Mouse (Mus musculus) retina, postnatal 1 day (tissue): ENCODE data around the gene Fscn1.

ENCODE experiments used
- DNase-seq: peaks from one replicate; pipeline ENCODE4 v3.0.0-alpha.2; 2012

The Fscn1 gene

GRCm38 (mm10) chr5:142976516-142976915 is 16.4 kb downstream of the Fscn1 start:
- DNase-seq: no peak

DNA sequence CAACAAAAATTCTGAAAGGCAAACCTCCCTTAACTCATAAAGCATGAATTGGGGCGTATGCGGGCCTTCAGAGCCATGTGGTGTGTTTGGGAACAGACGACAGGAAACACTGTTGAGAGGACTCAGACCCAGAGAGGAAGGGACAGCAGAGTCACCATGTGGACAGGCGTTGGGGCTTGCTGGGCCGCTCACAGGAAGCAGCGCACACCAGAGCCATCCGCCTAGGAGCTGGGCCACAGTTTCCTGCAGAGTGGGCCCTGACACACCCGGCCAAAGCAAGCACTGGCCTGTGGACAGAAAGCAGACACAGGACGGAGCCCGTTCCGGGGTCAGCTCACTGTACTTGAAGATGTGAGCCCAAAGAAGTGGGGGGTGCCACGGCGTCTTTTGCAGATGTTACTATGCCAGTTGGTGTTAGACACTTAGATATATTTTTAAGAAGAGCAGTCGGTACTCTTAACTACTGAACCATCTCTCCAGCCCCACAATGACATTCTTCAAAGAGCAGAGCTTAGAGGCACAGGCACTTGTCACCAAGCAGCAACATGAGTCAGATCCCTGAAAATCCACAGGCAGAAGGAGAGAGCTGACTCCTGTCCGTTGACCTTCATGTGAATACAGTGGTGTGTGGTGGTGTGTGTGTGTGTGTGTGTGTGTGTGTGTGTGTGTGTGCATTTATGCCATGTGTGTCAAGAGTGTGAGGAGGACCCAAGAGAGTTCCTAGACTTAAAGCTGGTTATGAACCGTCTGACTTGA is 22.1 kb downstream of the Fscn1 start:
- no peak for DNase-seq

GRCm38 (mm10) chr5:142983174-142983573 is 23.0 kb downstream of the Fscn1 start:
- no peak for DNase-seq

GRCm38 (mm10) chr5:142984271-142984670 is 24.1 kb downstream of the Fscn1 start:
- DNase-seq: peak; percentile 54

- DNase-seq: peak; percentile 37
Measured at GRCm38 (mm10) chr5:142988520-142988919, 28.4 kb downstream of the Fscn1 start.

- no peak for DNase-seq
Measured at GRCm38 (mm10) chr5:142989167-142989566, 29.0 kb downstream of the Fscn1 start.

- DNase-seq: no peak
Measured at GRCm38 (mm10) chr5:142994746-142995145, 34.6 kb downstream of the Fscn1 start.

- no peak for DNase-seq
Measured at GRCm38 (mm10) chr5:142997526-142997925, 37.4 kb downstream of the Fscn1 start.

DNA sequence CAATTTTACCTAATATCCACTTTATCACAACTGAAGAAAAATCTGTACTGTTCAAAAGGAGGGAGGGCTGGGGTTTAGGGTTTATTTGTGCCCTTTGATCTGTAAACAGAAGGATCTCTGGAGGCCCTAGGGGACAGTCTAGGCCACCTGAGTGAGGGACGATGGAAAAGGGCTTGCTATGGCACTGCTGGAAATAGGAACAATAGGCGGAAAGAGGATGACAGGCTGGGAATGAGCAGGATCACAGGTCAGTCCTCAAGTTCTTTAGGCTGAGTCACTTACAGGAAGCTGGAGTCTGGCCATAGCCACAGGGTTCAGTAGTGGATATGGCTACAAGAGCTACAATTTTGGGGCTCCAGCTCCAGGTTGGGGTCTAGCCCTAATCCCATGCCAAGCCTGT is 38.0 kb downstream of the Fscn1 start:
- DNase-seq: no peak

DNA sequence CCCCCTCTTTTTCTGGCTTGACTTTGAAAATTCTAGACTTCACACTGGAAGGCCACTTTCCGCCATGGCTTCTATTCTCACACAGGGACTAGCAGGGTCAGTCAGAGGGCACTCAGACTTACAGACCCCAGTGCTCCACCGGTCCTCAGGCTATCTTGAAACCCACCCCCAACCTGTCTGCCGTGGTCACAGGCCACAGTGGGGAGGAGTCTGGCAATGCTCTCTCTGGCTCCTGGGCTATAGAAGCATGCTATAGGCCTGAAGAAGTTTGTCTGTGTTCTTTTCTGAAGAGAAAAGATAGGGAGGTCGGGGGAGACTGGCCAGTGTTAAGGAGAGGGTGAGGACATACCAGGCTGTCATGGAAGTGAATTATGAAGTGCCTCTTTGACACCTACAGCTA is 39.9 kb downstream of the Fscn1 start:
- no peak for DNase-seq

DNA sequence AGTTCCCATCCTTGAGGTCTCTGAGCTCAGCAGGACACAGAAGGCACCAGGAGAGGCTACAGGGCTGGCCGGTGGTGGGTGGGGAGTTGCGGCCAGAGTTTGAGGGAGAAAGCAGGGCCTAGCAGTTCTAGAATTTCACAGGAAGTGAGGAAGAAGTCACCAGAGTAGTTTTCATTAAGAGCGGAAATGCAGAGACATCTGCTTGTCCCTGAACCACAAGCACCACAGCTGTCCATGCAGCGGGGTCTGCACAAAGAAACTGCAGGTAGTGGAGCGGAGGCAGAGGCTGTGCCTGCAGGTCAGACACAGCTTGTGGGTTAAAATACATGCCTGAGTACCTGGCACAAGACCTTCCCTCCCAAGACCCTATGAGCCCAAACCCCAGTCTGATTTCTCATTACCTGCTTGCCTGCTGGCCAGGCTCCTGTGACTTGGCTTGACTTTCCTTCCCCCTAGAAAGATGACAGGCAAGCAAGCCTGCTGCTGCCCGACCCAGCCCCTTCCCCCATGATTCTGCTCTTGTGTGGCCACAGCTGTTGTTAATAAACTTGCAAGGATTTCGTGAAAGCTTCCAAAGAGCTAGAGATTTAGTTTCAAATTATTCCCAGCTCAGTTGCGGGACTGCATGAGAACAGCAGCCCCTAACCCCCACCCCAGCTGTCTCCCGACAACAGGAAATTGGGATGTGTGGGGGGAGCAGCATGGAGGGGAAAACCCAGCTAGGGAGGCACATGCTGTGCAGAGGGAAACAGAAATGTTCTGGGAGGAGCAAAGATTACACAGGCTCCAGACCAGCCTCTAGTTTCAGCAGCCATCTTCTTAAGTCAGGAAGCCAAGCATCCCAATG is 40.7 kb downstream of the Fscn1 start:
- DNase-seq: no peak

DNA sequence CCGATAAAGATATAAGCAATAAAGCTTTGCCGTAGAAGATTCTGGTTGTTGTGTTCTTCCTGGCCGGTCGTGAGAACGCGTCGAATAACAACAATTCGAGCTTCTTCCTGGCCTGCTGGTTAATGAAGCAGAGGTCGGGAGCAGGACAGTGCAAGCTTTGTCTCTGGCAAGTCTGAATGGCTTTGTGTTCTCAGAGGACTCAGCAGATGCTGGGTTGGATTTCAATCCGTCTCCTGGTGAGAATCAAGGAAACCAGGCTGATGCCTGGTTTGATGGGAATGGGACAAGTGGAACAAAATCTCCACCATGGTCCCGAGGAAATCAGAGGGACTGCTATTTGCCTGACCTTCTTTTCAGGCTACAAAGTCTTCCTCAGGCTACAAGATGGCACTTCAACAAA is 49.2 kb downstream of the Fscn1 start:
- DNase-seq: peak; percentile 78

GRCm38 (mm10) chr5:143017401-143017800 is 57.3 kb downstream of the Fscn1 start:
- DNase-seq: no peak
